Mouse (Mus musculus): ENCODE results near the gene Nubp1.

Nubp1 gene

DNA sequence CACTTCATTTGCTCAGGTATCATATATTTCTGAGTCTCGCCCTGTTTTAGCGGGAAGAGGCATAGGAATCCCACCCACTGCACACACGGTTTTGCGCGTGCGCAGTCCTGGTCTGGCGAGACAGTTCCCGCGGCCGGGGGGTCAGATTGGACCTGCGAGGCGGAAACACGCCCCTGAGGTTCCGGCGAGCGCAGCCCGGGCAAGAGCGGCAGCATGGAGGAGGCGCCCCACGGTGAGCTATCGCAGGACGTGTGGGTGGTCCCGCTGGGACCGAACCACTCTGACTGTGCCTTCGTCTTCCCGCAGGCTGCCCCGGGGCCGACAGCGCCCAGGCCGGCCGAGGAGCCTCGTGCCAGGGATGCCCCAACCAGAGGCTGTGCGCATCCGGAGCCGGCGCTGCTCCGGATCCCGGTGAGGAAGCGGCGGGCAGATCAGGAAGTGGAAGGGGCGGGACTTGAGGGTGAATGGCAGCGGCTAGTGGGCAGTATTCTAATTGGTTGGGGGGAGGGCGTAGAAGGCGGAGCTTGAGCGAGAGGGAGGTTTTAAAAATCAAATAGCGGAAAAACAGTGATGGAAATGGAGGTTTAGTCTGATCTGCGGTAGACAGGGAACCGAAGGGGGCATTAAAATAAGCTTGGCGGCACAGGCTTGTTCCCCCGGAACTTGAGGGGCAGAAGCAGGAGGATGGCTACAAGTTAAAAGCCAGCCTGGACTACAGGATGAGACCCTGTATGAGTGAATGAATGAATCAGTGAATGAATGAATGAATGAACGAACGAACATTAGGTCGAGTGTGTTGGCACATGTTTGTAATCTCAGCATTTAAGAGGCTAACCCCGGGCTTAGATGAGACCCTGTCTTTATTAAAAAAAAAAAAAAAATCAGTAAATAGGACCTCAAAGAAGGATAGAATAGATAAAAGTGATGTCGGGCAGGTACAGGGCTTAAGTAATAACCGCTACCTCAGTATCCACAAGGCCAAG, at the start of gene Nubp1:
Nubp1 (plus strand) TSS at position 185 of the 983 bp plus-strand sequence.
- peak; percentile 88 for DNase-seq (ENCODE audit: low read depth, low spot score)

GRCm38 (mm10) chr16:10363061-10363460, 48.7 kb upstream of the Nubp1 start:
- no peak for DNase-seq (ENCODE audit: low read depth, low spot score)

GRCm38 (mm10) chr16:10365796-10366195, 46.0 kb upstream of the Nubp1 start:
- DNase-seq (ENCODE audit: low read depth, low spot score) = no peak

GRCm38 (mm10) chr16:10366240-10367217, 45.2 kb upstream of the Nubp1 start:
- DNase-seq (ENCODE audit: low read depth, low spot score) = no peak

DNA sequence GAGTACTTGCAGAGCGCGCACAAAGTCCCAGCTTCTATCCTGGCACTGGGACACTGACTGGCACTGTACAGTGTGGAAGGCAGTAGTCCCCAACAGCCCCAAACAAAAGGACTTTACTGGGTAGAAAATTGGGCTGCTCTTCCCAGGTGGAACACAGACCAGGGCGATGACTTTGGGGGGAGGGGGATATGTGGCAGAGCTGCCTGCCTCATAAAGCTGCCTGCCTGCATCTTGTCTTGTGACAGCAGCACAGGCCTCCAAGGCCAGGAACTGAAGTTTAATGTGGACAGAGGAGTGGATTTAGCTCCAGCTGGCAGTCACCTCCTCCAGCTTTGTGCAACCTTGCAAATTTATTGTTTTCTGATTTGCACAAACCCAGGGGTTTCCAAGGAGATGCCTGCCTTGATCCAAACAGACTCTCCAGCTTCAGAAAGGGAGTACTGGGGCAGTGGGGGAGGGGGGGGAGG, 42.2 kb upstream of the Nubp1 start:
- no peak for DNase-seq (ENCODE audit: low read depth, low spot score)

- DNase-seq (ENCODE audit: low read depth, low spot score) = no peak
Observed at GRCm38 (mm10) chr16:10369996-10370395, 41.8 kb upstream of the Nubp1 start.

GRCm38 (mm10) chr16:10372372-10372771, 39.4 kb upstream of the Nubp1 start:
- no peak for DNase-seq (ENCODE audit: low read depth, low spot score)

- no peak for DNase-seq (ENCODE audit: low read depth, low spot score)
Observed at GRCm38 (mm10) chr16:10374254-10375011, 37.3 kb upstream of the Nubp1 start.

DNA sequence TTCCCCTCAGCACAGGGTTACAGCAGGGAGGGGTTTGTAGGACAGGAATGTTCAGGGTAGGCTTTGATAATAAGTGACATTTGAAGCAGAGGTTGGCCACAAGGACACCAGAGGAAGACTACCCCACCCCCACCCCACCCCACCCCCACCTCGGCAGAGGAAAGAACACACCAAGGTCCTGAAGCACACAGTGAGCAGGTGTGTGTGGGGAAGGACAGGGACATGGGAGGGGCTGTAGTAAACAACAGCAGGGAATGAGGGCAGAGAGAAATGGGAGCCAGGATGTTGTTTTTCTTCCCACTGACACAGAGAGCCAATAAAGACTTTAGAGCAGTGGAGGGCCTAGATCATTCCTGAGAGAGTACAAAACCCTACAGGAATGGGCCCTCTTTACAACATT, 34.5 kb upstream of the Nubp1 start:
- DNase-seq (ENCODE audit: low read depth, low spot score) = no peak

DNA sequence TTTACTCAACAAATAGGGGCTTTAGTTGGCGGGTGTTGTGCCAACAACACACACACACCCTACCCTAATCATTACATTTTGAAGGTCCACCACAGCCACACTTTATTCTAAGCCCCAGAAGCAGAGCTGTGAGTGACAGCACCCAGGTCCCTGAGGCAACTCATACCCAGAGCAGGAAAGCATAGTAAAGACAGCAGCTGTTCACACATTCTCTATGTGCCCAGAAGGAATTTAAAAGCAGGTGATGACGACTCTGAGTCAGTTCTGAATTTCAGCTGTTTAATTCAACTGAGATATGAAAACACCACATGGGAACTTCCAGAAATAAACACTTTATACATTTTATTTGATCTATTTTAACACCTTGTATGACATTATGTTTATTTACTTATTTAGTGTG, 32.2 kb upstream of the Nubp1 start:
- no peak for DNase-seq (ENCODE audit: low read depth, low spot score)

- DNase-seq (ENCODE audit: low read depth, low spot score) = no peak
Observed at GRCm38 (mm10) chr16:10384060-10384497, 27.7 kb upstream of the Nubp1 start.

- DNase-seq (ENCODE audit: low read depth, low spot score) = no peak
Observed at GRCm38 (mm10) chr16:10384544-10384943, 27.2 kb upstream of the Nubp1 start.

- DNase-seq (ENCODE audit: low read depth, low spot score) = no peak
Observed at GRCm38 (mm10) chr16:10385261-10385660, 26.5 kb upstream of the Nubp1 start.

GRCm38 (mm10) chr16:10388634-10389365, 22.9 kb upstream of the Nubp1 start:
- no peak for DNase-seq (ENCODE audit: low read depth, low spot score)

- DNase-seq (ENCODE audit: low read depth, low spot score) = no peak
Observed at GRCm38 (mm10) chr16:10392587-10392986, 19.2 kb upstream of the Nubp1 start.

DNA sequence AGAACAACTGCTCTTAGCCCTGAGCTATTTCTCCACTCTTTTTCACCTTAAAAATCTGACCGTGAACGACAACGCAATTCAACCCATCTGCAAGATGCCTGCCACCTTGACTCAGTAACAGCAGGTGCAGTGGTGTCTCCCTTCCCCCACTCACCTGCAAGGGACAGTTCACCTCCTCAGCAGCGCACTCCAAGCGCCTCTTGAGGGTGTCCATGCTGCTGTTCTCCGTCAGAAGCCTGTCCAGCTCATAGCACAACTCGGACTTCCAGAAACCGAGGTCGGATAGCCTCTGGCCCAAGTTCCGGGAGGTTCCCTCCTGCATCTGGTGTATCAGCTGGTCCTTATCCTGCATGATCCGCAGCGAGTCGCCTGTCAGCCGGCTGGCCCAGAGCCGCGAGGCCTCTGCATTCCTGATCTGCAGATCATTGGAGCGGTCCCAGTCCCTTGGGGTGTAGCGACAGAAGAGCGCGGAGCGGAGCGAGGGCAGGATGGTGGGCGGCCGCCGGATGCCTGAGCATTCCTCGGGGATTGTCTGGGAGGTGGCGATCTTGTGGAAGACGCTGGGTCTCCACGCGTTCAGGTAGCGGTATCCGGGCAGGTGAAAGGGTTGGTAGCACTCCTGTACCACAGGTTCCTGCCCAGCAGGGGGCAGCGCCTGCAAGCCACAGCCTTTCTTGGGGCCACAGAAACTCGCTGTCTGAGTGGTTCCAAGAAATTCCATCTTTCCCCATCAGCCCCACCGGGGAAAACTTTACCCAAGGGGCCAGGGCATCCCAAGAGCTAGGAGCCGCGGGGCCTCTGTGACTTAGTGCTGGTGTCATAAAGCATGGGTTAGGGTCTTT, 16.8 kb upstream of the Nubp1 start, which contains the start of gene Tekt5:
Tekt5 (minus strand) TSS at position 792 of the 842 bp plus-strand sequence.
- DNase-seq (ENCODE audit: low read depth, low spot score) = no peak

DNA sequence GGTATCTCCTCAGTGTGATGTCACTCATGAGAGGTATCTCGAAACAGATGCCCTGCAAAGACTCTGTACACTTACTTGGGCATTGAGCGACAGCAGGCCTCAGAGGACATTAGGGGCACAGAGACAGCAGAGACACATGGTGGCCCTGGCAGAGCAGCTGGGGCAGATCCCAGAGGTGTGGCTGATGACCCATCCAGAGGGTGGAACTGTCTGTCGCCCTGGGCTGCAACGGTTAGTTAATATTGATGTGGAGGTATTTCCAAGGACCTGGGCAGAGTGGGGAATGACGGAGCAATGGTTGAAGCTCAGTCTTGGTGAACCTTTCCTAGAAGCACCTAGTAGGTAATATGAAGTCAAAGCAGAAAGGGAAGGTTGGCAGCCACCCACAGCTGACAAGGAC, 13.0 kb upstream of the Nubp1 start:
- DNase-seq (ENCODE audit: low read depth, low spot score) = no peak

- peak; percentile 49 for DNase-seq (ENCODE audit: low read depth, low spot score)
Observed at GRCm38 (mm10) chr16:10399160-10399559, 12.6 kb upstream of the Nubp1 start.

- no peak for DNase-seq (ENCODE audit: low read depth, low spot score)
Observed at GRCm38 (mm10) chr16:10415976-10416375, 4.2 kb downstream of the Nubp1 start.
